Mouse (Mus musculus) left cerebral cortex, adult 18-20 months (tissue): ENCODE measurements around the gene Gpr179. TPM values are rescaled to one million over a fixed set of nuclear protein-coding genes. Genes with fewer than 3 reads are reported as not detected.
"Not testable (repeated sequence)": the region's sequence is repeated elsewhere in the genome, so short reads cannot be mapped to it uniquely, and the experiment has no call there.

Experiments used
- DNase-seq, 2 experiments: peaks; one replicate each; pipeline ENCODE4 v3.0.0; 2021 to 2022; ENCODE audit warnings: low spot score in 2 of 2, mixed read lengths in 1 of 2
- total RNA-seq, 2 experiments: library from RNA; stranded (reverse); gene quantifications; 2 replicates each; pipeline ENCODE4 v1.2.3; 2021

Gpr179 gene
- total RNA-seq, 2 experiments from 2014 or later, result 0.09 to 0.12 TPM

GRCm38 (mm10) chr11:97321894-97322600, 29.8 kb downstream of the Gpr179 start:
- not testable (repeated sequence) for DNase-seq

- DNase-seq, result no peak
Observed at GRCm38 (mm10) chr11:97321197-97321596, 30.7 kb downstream of the Gpr179 start.

GRCm38 (mm10) chr11:97315504-97316503, 36.1 kb downstream of the Gpr179 start, which contains the start of gene Mrpl45:
Gene Mrpl45, plus strand, starts transcription at chr11:97315716.
- DNase-seq, result peak; percentile 98 to 99

- no peak for DNase-seq
Observed at GRCm38 (mm10) chr11:97314751-97315503, 37.0 kb downstream of the Gpr179 start.

- no peak for DNase-seq
Observed at GRCm38 (mm10) chr11:97314110-97314509, 37.8 kb downstream of the Gpr179 start.

- not testable (repeated sequence) for DNase-seq
Observed at GRCm38 (mm10) chr11:97312871-97313270, 39.0 kb downstream of the Gpr179 start.

GRCm38 (mm10) chr11:97310895-97311631, 40.8 kb downstream of the Gpr179 start:
- no peak for DNase-seq

- DNase-seq, result peak; percentile 70 to 76
Observed at GRCm38 (mm10) chr11:97309911-97310571, 41.8 kb downstream of the Gpr179 start.

GRCm38 (mm10) chr11:97309451-97309836, 42.4 kb downstream of the Gpr179 start:
- DNase-seq, result peak; percentile 32 to 38

GRCm38 (mm10) chr11:97308806-97309450, 42.9 kb downstream of the Gpr179 start:
- DNase-seq, result no peak

- DNase-seq, result no peak
Observed at GRCm38 (mm10) chr11:97307294-97308069, 44.4 kb downstream of the Gpr179 start.

- DNase-seq, result no peak
Observed at GRCm38 (mm10) chr11:97304631-97305030, 47.2 kb downstream of the Gpr179 start.

GRCm38 (mm10) chr11:97302231-97302781, 49.6 kb downstream of the Gpr179 start:
- DNase-seq, result no peak

GRCm38 (mm10) chr11:97301406-97301805, 50.5 kb downstream of the Gpr179 start:
- no peak for DNase-seq

- no peak for DNase-seq
Observed at GRCm38 (mm10) chr11:97299939-97300338, 51.9 kb downstream of the Gpr179 start.

GRCm38 (mm10) chr11:97296542-97296941, 55.3 kb downstream of the Gpr179 start:
- DNase-seq, result no peak

- no peak for DNase-seq
Observed at GRCm38 (mm10) chr11:97292731-97293130, 59.1 kb downstream of the Gpr179 start.
